11 mouse cellular contexts compared by ENCODE assay signal in the genomic region with DNA sequence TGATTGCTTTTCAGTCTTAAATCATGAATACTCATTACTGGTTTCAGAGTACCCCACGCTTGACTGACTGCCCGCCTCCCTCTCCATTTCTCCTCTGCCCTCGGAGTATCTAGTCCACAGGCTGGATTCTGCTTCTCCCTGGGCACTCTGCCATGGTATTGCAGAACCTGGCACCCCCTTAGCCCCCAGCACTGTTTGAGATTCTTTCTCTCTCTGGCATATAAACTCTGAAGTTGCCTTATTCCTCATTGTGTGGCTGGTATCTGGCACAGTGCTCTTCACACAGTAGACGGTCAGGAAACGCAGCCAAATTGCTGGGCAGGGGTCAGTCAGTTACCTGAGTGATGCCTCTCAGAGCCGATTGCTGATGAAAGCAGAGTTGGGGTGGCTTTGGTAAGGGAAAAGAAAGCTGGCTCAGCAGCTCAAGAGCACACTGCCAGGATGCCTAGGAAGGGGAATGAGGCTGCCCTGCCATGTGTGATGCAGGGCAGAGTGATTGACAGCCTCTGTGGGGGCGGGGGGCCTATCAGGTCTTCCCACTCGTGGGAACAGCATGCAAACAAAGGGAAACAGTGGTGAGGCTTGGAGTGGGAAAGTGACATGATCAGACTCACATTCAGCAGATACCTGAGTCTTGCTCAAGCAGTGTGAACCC. TPM values are rescaled to one million over a fixed set of nuclear protein-coding genes. Genes with fewer than 3 reads are reported as not detected.
DNase-seq lines count a peak whose midpoint lies in the region; ATAC-seq and TF ChIP-seq lines count a peak whose summit lies in the region.
"Had no signal": no experiment of that assay in that cellular context is flagged by ENCODE, and none has a peak within 500 bp of the region (broad histone marks: within the 10 kb centered on the region; RNA-seq: fewer than 3 reads in every experiment).

No protein-coding gene starts in this region.

- no peak for TF ChIP-seq EP300 in lung, postnatal 0 days (IDR thresholded peaks at IDR 0.05)

- peaks cover 22% of the 10 kb centered on the region for H3K4me1 ChIP-seq in forebrain, embryonic 15.5 days
- 0 out of 2 replicates have a peak, but pooled peaks cover 6% of the 10 kb centered on the region for H3K4me1 ChIP-seq in forebrain, embryonic 13.5 days
- peaks cover 14% of the 10 kb centered on the region for H3K4me1 ChIP-seq in limb, embryonic 13.5 days
- H3K4me1 ChIP-seq in limb, embryonic 10.5 days = peaks cover 10% of the 10 kb centered on the region; the same call in 1 of the 2 replicates
- H3K4me1 ChIP-seq in neural tube, embryonic 14.5 days (ENCODE audit: control insufficient read depth, insufficient read depth, low read length) = no peaks in the 10 kb centered on the region
- no peaks in the 10 kb centered on the region for H3K4me1 ChIP-seq in lung, postnatal 0 days (ENCODE audit: insufficient read depth, low read depth, low read length)

- no peak overlapping the region for H3K9ac ChIP-seq in forebrain, embryonic 15.5 days (replicated peaks)
- H3K9ac ChIP-seq in forebrain, embryonic 13.5 days = no peak overlapping the region
- H3K9ac ChIP-seq in limb, embryonic 13.5 days = 0 out of 2 replicates have a peak overlapping the region, but pooled peaks have one; percentile 19
- H3K9ac ChIP-seq in neural tube, embryonic 14.5 days (replicated peaks; ENCODE audit: low read depth, low read length) = no peak overlapping the region
- H3K9ac ChIP-seq in lung, postnatal 0 days (replicated peaks; ENCODE audit: low read depth) = no peak overlapping the region

- no peak for TF ChIP-seq CTCF in lung, postnatal 0 days (IDR thresholded peaks at IDR 0.05)

- DNase-seq in limb, embryonic 10.5 days (ENCODE audit: low spot score) = no peak
- peak; percentile 77 for DNase-seq in kidney, adult 9 months
- DNase-seq in lung, postnatal 0 days (ENCODE audit: low spot score) = no peak
- DNase-seq: adrenal gland, postnatal 25 days; gastrocnemius, adult 2 months; lung, adult 2 months had no signal

- 68% methylated on average over 8 of the region's 8 CpGs for WGBS in forebrain, embryonic 15.5 days
- 83% methylated on average over 8 of the region's 8 CpGs for WGBS in forebrain, embryonic 13.5 days
- WGBS in limb, embryonic 13.5 days = 90% methylated on average over 8 of the region's 8 CpGs
- 92% methylated on average over 8 of the region's 8 CpGs for WGBS in limb, embryonic 10.5 days
- 74% methylated on average over 8 of the region's 8 CpGs for WGBS in neural tube, embryonic 14.5 days
- 83% methylated on average over 8 of the region's 8 CpGs for WGBS in lung, postnatal 0 days

- no peak overlapping the region for H3K4me3 ChIP-seq in forebrain, embryonic 15.5 days
- no peak overlapping the region for H3K4me3 ChIP-seq in forebrain, embryonic 13.5 days
- H3K4me3 ChIP-seq in limb, embryonic 13.5 days = no peak overlapping the region
- H3K4me3 ChIP-seq in limb, embryonic 10.5 days = no peak overlapping the region
- H3K4me3 ChIP-seq in neural tube, embryonic 14.5 days (ENCODE audit: low read depth, low read length) = no peak overlapping the region
- no peak overlapping the region for H3K4me3 ChIP-seq in lung, postnatal 0 days (ENCODE audit: low read depth, low read length)
- H3K4me3 ChIP-seq: gastrocnemius, adult 2 months had no signal

- no peak overlapping the region for H3K4me2 ChIP-seq in forebrain, embryonic 15.5 days (replicated peaks)
- no peak overlapping the region for H3K4me2 ChIP-seq in forebrain, embryonic 13.5 days
- no peak overlapping the region for H3K4me2 ChIP-seq in limb, embryonic 13.5 days (replicated peaks)
- no peak overlapping the region for H3K4me2 ChIP-seq in neural tube, embryonic 14.5 days (ENCODE audit: low read depth, low read length)
- H3K4me2 ChIP-seq in lung, postnatal 0 days (replicated peaks; ENCODE audit: low read depth, low read length) = no peak overlapping the region

- H3K9me3 ChIP-seq in forebrain, embryonic 15.5 days = no peaks in the 10 kb centered on the region
- no peaks in the 10 kb centered on the region for H3K9me3 ChIP-seq in forebrain, embryonic 13.5 days (replicated peaks)
- no peaks in the 10 kb centered on the region for H3K9me3 ChIP-seq in limb, embryonic 13.5 days
- no peaks in the 10 kb centered on the region for H3K9me3 ChIP-seq in limb, embryonic 10.5 days (replicated peaks)
- no peaks in the 10 kb centered on the region for H3K9me3 ChIP-seq in neural tube, embryonic 14.5 days (ENCODE audit: control insufficient read depth, low read length)
- no peaks in the 10 kb centered on the region for H3K9me3 ChIP-seq in lung, postnatal 0 days (ENCODE audit: low read length)

- H3K27ac ChIP-seq in forebrain, embryonic 15.5 days (replicated peaks) = peak overlapping the region; percentile 17; the same call in 1 of the 2 replicates
- no peak overlapping the region for H3K27ac ChIP-seq in forebrain, embryonic 13.5 days
- no peak overlapping the region for H3K27ac ChIP-seq in limb, embryonic 13.5 days
- H3K27ac ChIP-seq in limb, embryonic 10.5 days = no peak overlapping the region
- H3K27ac ChIP-seq in neural tube, embryonic 14.5 days (ENCODE audit: low read depth, low read length) = peak overlapping the region; percentile 44
- H3K27ac ChIP-seq in lung, postnatal 0 days (ENCODE audit: low read length) = no peak overlapping the region
- H3K27ac ChIP-seq: gastrocnemius, adult 2 months had no signal

- 0 out of 2 replicates have a peak, but pooled peaks have one; percentile 23 for ATAC-seq in forebrain, embryonic 15.5 days (replicated peaks)
- no peak for ATAC-seq in forebrain, embryonic 13.5 days
- ATAC-seq in limb, embryonic 13.5 days (ENCODE audit: low FRiP score, low read depth) = no peak
- ATAC-seq in neural tube, embryonic 14.5 days (ENCODE audit: low read depth) = peak; percentile 47; the same call in 1 of the 2 replicates
- no peak for ATAC-seq in lung, postnatal 0 days

- H3K36me3 ChIP-seq in forebrain, embryonic 15.5 days = peaks cover 95% of the 10 kb centered on the region
- peaks cover 97% of the 10 kb centered on the region for H3K36me3 ChIP-seq in forebrain, embryonic 13.5 days (ENCODE audit: poor library complexity, severe bottlenecking)
- peaks cover 98% of the 10 kb centered on the region for H3K36me3 ChIP-seq in limb, embryonic 13.5 days
- H3K36me3 ChIP-seq in limb, embryonic 10.5 days = peaks cover 99% of the 10 kb centered on the region
- peaks cover 79% of the 10 kb centered on the region for H3K36me3 ChIP-seq in neural tube, embryonic 14.5 days (ENCODE audit: control insufficient read depth, insufficient read depth, low read length)
- H3K36me3 ChIP-seq in lung, postnatal 0 days (ENCODE audit: insufficient read depth, low read length) = peaks cover 52% of the 10 kb centered on the region

- H3K27me3 ChIP-seq in forebrain, embryonic 15.5 days = no peaks in the 10 kb centered on the region
- H3K27me3 ChIP-seq in forebrain, embryonic 13.5 days = no peaks in the 10 kb centered on the region
- H3K27me3 ChIP-seq in limb, embryonic 13.5 days = no peaks in the 10 kb centered on the region
- H3K27me3 ChIP-seq in limb, embryonic 10.5 days (ENCODE audit: low read depth, poor library complexity, severe bottlenecking) = no peaks in the 10 kb centered on the region
- no peaks in the 10 kb centered on the region for H3K27me3 ChIP-seq in neural tube, embryonic 14.5 days (ENCODE audit: control insufficient read depth, insufficient read depth, low read length)
- no peaks in the 10 kb centered on the region for H3K27me3 ChIP-seq in lung, postnatal 0 days (replicated peaks; ENCODE audit: insufficient read depth, low read length)

RNA-seq across cellular contexts. Expression of a gene that starts 7.0 kb away (rescaled TPM):
- 33.6 and 34.4 TPM in 2 replicates for polyA plus RNA-seq in forebrain, embryonic 15.5 days (2015; fragmentation: Nextera tagmentation; extraction: Ambion mirVana)
- polyA plus RNA-seq in forebrain, embryonic 13.5 days (2015; fragmentation: Nextera tagmentation; extraction: Ambion mirVana) = 40.0 and 42.2 TPM in 2 replicates
- 29.2 and 30.0 TPM in 2 replicates for polyA plus RNA-seq in limb, embryonic 13.5 days (2015; fragmentation: Nextera tagmentation; extraction: Ambion mirVana)
- 38.0 and 43.9 TPM in 2 replicates for polyA plus RNA-seq in limb, embryonic 10.5 days (2016; fragmentation: Nextera tagmentation; extraction: Ambion mirVana)
- polyA plus RNA-seq in neural tube, embryonic 14.5 days (2014; fragmentation: Nextera tagmentation; extraction: Ambion mirVana) = 40.2 and 43.8 TPM in 2 replicates
- polyA plus RNA-seq in lung, postnatal 0 days (2015; fragmentation: Nextera tagmentation; extraction: Ambion mirVana) = 19.4 and 20.8 TPM in 2 replicates

RNA-seq across cellular contexts. Expression of a gene that starts 10.6 kb away (rescaled TPM):
- 159 and 164 TPM in 2 replicates for polyA plus RNA-seq in forebrain, embryonic 15.5 days (2015; fragmentation: Nextera tagmentation; extraction: Ambion mirVana)
- polyA plus RNA-seq in forebrain, embryonic 13.5 days (2015; fragmentation: Nextera tagmentation; extraction: Ambion mirVana) = 131 and 142 TPM in 2 replicates
- 156 and 159 TPM in 2 replicates for polyA plus RNA-seq in limb, embryonic 13.5 days (2015; fragmentation: Nextera tagmentation; extraction: Ambion mirVana)
- polyA plus RNA-seq in limb, embryonic 10.5 days (2016; fragmentation: Nextera tagmentation; extraction: Ambion mirVana) = 104 and 118 TPM in 2 replicates
- 156 and 160 TPM in 2 replicates for polyA plus RNA-seq in neural tube, embryonic 14.5 days (2014; fragmentation: Nextera tagmentation; extraction: Ambion mirVana)
- 110 and 127 TPM in 2 replicates for polyA plus RNA-seq in lung, postnatal 0 days (2015; fragmentation: Nextera tagmentation; extraction: Ambion mirVana)

RNA-seq across cellular contexts. Expression of a gene that starts 53.1 kb away (rescaled TPM):
- polyA plus RNA-seq in forebrain, embryonic 15.5 days (2015; fragmentation: Nextera tagmentation; extraction: Ambion mirVana) = 0.36 and 0.62 TPM in 2 replicates
- polyA plus RNA-seq in forebrain, embryonic 13.5 days (2015; fragmentation: Nextera tagmentation; extraction: Ambion mirVana) = 0.19 and 0.20 TPM in 2 replicates
- 2.1 and 2.9 TPM in 2 replicates for polyA plus RNA-seq in limb, embryonic 13.5 days (2015; fragmentation: Nextera tagmentation; extraction: Ambion mirVana)
- polyA plus RNA-seq in limb, embryonic 10.5 days (2016; fragmentation: Nextera tagmentation; extraction: Ambion mirVana) = 0.41 and 0.46 TPM in 2 replicates
- 0.33 TPM in 1 of 2 replicates, not detected in the other for polyA plus RNA-seq in neural tube, embryonic 14.5 days (2014; fragmentation: Nextera tagmentation; extraction: Ambion mirVana)
- 32.2 and 34.0 TPM in 2 replicates for polyA plus RNA-seq in lung, postnatal 0 days (2015; fragmentation: Nextera tagmentation; extraction: Ambion mirVana)

RNA-seq across cellular contexts. Expression of a gene that starts 56.2 kb away (rescaled TPM):
- polyA plus RNA-seq in forebrain, embryonic 15.5 days (2015; fragmentation: Nextera tagmentation; extraction: Ambion mirVana) = 26.3 and 32.0 TPM in 2 replicates
- 25.8 and 26.1 TPM in 2 replicates for polyA plus RNA-seq in forebrain, embryonic 13.5 days (2015; fragmentation: Nextera tagmentation; extraction: Ambion mirVana)
- 232 and 236 TPM in 2 replicates for polyA plus RNA-seq in limb, embryonic 13.5 days (2015; fragmentation: Nextera tagmentation; extraction: Ambion mirVana)
- polyA plus RNA-seq in limb, embryonic 10.5 days (2016; fragmentation: Nextera tagmentation; extraction: Ambion mirVana) = 132 and 178 TPM in 2 replicates
- 49.9 and 50.4 TPM in 2 replicates for polyA plus RNA-seq in neural tube, embryonic 14.5 days (2014; fragmentation: Nextera tagmentation; extraction: Ambion mirVana)
- 214 and 218 TPM in 2 replicates for polyA plus RNA-seq in lung, postnatal 0 days (2015; fragmentation: Nextera tagmentation; extraction: Ambion mirVana)

RNA-seq across cellular contexts. Expression of a gene that starts 57.0 kb away (rescaled TPM):
- not detected in 2 replicates for polyA plus RNA-seq in forebrain, embryonic 15.5 days (2015; fragmentation: Nextera tagmentation; extraction: Ambion mirVana)
- polyA plus RNA-seq in forebrain, embryonic 13.5 days (2015; fragmentation: Nextera tagmentation; extraction: Ambion mirVana) = not detected in 2 replicates
- polyA plus RNA-seq in limb, embryonic 13.5 days (2015; fragmentation: Nextera tagmentation; extraction: Ambion mirVana) = 2.0 TPM in 1 of 2 replicates, not detected in the other
- polyA plus RNA-seq in limb, embryonic 10.5 days (2016; fragmentation: Nextera tagmentation; extraction: Ambion mirVana) = not detected in 2 replicates
- not detected in 2 replicates for polyA plus RNA-seq in neural tube, embryonic 14.5 days (2014; fragmentation: Nextera tagmentation; extraction: Ambion mirVana)
- polyA plus RNA-seq in lung, postnatal 0 days (2015; fragmentation: Nextera tagmentation; extraction: Ambion mirVana) = 3.0 and 4.9 TPM in 2 replicates
- polyA plus RNA-seq: limb, embryonic 11.5 days had no signal

Comparison
In these comparisons a context has a peak if more than half of its experiments do, and no peak if none do; other contexts are left out.
1. ATAC-seq: peak in forebrain, embryonic 15.5 days (single experiment) and neural tube, embryonic 14.5 days (single experiment); none in forebrain, embryonic 13.5 days (single experiment), limb, embryonic 13.5 days (single experiment) and lung, postnatal 0 days (single experiment).
2. H3K27ac ChIP-seq: peak in forebrain, embryonic 15.5 days (single experiment) and neural tube, embryonic 14.5 days (single experiment); none in forebrain, embryonic 13.5 days (single experiment), limb, embryonic 13.5 days (single experiment), limb, embryonic 10.5 days (single experiment) and lung, postnatal 0 days (single experiment).